Mouse (Mus musculus) gastrocnemius, adult 8-10 months (tissue): ENCODE data around the gene Tgds. TPM values are rescaled to one million over a fixed set of nuclear protein-coding genes. Genes with fewer than 3 reads are reported as not detected.
"Not testable (repeated sequence)": the region's sequence is repeated elsewhere in the genome, so short reads cannot be mapped to it uniquely, and the experiment has no call there.

ENCODE experiments used
- DNase-seq, 2 experiments: peaks; one replicate each; pipeline ENCODE4 v3.0.0; 2022; ENCODE audit warnings: low spot score in 2 of 2
- total RNA-seq, 4 experiments: library from RNA; stranded (reverse); gene quantifications; 2 replicates each; pipeline ENCODE4 v1.2.4; 2022

Gene Tgds
- total RNA-seq, 4 experiments from 2014 or later = 4.4 to 6.5 (median 5.6) TPM

DNA sequence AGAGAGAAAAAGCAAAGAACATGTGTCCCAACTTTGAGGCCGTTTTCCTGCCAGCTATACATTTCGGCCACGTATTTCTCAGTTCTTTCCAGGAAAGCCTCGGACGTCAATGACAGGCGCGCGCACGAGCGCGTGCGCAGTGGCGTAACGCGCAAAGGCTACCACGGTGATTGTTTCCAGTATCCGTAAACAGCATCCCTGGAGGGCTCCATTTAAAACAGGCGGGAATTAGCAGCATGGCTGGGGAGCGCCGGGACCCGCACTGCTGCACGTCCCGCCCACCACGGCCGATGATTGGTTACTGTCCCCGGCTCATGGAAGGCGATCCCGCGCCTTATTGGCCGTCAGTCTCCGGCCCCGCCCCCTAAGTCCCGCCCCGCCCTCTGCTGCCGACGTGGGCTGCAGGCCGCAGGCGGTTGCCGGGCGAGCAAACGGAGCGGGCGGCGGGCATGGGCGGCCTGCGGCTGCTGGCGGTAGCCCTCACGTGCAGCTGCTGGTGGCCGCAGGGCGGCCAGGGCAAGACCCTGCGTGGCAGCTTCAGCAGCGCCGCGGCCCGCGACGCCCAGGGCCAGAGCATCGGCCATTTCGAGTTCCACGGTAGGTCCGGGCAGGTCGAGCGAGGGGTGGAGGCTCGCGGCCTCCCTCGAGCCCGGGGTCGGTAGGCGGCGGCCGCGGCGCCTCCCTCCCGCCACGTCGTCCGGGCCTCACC lies 4.3 kb upstream of the Tgds start, which contains the start of gene Gpr180:
TSS of gene Gpr180 (plus strand) at position 415 of the 709 bp plus-strand sequence.
- peak; percentile 87 to 92 for DNase-seq

GRCm38 (mm10) chr14:118131931-118132641 lies 469 bp downstream of the Tgds start:
- no peak for DNase-seq

DNA sequence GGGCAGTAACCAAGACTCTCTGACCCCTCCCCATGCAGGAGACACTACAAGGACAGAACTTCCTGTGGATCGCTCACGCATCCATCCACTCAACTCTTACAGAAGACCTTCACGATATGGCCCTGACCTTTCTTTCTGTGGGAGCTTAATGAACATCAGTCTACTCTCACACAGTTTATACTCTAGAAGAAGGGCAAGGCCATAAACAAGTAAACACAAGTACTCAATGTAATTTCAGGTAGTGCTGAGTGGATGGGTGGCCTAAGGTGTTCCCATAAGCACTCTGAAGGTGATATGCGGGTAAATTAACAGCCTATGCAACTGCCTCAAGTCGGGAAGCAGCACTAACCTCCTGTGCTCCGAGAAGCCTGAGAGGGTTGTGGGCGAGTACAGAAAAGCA lies 1.1 kb downstream of the Tgds start:
- DNase-seq = no peak

- DNase-seq = no peak
Measured at GRCm38 (mm10) chr14:118126301-118126700, 6.3 kb downstream of the Tgds start.

- no peak for DNase-seq
Measured at GRCm38 (mm10) chr14:118124771-118125170, 7.8 kb downstream of the Tgds start.

GRCm38 (mm10) chr14:118124129-118124528 lies 8.4 kb downstream of the Tgds start:
- no peak for DNase-seq

DNA sequence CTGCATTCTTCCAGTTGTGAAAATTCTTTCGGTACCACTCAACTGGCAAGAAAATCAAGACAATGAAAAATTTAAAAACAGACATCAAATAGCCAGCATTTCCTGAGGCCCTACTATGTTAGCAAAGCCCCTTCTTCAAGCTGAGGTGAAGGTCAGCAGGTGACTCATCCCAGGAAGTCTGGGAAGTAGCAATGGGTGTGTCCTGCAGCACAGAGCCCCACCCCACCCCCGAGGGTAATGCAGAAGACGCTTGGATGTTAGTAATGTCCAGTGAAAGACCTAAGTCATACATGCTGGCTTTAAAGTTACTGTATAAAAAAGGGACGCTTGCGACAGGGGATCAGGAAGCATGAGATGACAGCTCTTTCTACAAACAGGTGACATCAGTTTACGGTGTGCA lies 19.4 kb downstream of the Tgds start:
- DNase-seq = no peak

- DNase-seq = not testable (repeated sequence)
Measured at GRCm38 (mm10) chr14:118107479-118107878, 25.1 kb downstream of the Tgds start.

GRCm38 (mm10) chr14:118101227-118101990 lies 31.1 kb downstream of the Tgds start:
- DNase-seq = no peak

- DNase-seq = no peak
Measured at GRCm38 (mm10) chr14:118098265-118098664, 34.3 kb downstream of the Tgds start.

- no peak for DNase-seq
Measured at GRCm38 (mm10) chr14:118089806-118090392, 42.7 kb downstream of the Tgds start.

- peak; percentile 85 to 88 for DNase-seq
Measured at GRCm38 (mm10) chr14:118089215-118089805, 43.2 kb downstream of the Tgds start.

GRCm38 (mm10) chr14:118088437-118089207 lies 43.9 kb downstream of the Tgds start:
- DNase-seq = no peak

- DNase-seq = no peak
Measured at GRCm38 (mm10) chr14:118086271-118087035, 46.1 kb downstream of the Tgds start.

- DNase-seq = no peak
Measured at GRCm38 (mm10) chr14:118083851-118084250, 48.7 kb downstream of the Tgds start.

DNA sequence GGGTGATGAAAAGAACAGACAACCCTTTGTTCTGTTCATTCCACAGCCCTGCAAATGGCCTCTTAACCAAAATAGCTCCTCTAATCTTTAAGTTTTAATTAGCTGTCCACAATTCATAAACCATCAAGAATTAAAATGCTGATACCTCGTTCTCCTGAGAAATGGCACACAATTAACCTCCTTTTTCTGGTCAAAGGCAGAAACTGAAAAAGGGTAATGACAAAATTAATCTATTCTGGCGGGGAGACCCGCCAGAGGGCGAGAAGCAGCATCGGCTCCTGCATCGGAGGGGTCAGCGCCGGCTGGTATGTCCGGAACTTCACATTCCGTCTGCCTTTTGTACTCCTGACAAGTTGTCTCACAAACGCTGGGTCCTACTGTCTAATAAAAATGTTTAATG lies 51.9 kb downstream of the Tgds start:
- DNase-seq = no peak

GRCm38 (mm10) chr14:118070100-118070499 lies 62.5 kb downstream of the Tgds start:
- no peak for DNase-seq

DNA sequence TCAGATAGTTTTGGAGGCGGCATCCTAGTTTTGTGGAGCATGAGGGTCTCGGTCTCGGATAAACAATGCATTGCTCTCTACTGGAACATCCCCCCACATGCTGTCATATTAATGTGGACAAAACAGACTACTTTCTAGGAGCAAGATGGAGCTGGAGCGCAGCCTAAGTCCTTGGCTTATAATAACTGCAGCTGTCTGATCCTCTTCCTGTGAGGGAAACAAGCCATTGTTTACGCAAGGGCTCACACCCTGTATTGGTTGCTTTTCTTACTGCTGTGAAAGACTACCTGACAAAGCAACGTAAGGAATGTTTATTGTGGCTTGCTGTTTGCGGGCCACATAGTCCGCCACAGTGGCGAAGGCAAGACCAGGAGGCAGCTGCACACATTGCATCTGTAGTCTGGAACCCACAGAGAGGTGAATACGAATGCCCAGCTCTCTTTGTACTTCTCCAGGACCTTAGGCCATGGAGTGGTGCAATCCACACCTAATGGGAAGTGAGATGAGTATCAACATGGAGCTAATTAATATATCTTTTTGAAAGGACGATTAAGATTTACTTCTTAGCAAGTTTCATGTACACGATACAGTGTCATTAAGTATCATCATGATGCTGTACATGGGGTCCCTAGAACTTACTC lies 63.0 kb downstream of the Tgds start:
- DNase-seq = no peak
